Mouse (Mus musculus) splenic B cell, adult 2 months (primary cell): ENCODE measurements around the gene Zfp442.
"Not testable (repeated sequence)": the region's sequence is repeated elsewhere in the genome, so short reads cannot be mapped to it uniquely, and the experiment has no call there.

ENCODE experiments used
- DNase-seq: peaks from one replicate; pipeline ENCODE4 v3.0.0-alpha.2; 2011; ENCODE audit warnings: low read depth, low spot score
- H3K27me3 ChIP-seq: 2 replicates; pipeline ENCODE4 v1.6.1; 2012; ENCODE audit warnings: mild to moderate bottlenecking, low read length, moderate library complexity, mixed read lengths; ENCODE audit not compliant: control insufficient read depth, poor library complexity, insufficient read depth, severe bottlenecking
- H3K36me3 ChIP-seq: 2 replicates; pipeline ENCODE4 v1.6.1; 2012; ENCODE audit warnings: mild to moderate bottlenecking, low read length, moderate library complexity, mixed read lengths; ENCODE audit not compliant: control insufficient read depth, poor library complexity, insufficient read depth, severe bottlenecking

Gene Zfp442

DNA sequence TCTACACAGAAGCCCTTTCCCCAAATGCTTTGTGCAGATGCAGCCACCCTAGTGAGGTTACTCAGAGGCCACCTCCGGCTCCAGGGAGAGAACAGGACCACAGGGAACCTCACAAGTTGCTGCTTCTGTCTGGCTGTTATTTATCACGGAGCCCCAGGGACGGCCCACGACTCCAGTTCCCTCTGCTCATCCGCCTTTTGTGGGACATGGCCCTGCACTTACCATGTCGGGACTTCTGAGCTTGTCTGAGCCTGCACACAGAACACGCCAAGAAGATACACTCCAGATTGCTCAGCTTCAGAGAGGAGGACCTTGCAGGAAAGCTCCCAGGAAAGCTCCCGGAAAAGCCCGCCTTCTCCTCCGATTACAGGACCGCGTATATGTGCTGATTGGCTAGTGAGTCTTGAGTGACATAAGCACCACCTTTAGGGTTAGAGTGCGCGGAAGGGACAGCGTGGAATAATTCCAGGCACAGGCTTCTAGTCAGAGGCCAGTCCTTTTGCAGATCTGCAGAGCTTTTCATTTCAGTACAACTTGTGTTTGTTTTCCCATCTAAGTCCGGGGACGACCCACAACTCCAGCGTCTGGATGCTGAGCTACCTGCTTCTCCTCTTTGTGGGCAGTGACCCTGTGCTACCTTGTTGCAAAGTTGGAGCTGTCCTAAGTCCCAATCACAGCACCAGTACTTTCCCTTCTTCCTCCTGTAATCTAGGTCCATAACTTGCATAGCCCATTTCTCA lies at the start of gene Zfp442:
Zfp442 (minus strand) TSS at position 307 of the 740 bp plus-strand sequence.
- not testable (repeated sequence) for H3K36me3 ChIP-seq, H3K27me3 ChIP-seq
- peak; percentile 3 for DNase-seq

DNA sequence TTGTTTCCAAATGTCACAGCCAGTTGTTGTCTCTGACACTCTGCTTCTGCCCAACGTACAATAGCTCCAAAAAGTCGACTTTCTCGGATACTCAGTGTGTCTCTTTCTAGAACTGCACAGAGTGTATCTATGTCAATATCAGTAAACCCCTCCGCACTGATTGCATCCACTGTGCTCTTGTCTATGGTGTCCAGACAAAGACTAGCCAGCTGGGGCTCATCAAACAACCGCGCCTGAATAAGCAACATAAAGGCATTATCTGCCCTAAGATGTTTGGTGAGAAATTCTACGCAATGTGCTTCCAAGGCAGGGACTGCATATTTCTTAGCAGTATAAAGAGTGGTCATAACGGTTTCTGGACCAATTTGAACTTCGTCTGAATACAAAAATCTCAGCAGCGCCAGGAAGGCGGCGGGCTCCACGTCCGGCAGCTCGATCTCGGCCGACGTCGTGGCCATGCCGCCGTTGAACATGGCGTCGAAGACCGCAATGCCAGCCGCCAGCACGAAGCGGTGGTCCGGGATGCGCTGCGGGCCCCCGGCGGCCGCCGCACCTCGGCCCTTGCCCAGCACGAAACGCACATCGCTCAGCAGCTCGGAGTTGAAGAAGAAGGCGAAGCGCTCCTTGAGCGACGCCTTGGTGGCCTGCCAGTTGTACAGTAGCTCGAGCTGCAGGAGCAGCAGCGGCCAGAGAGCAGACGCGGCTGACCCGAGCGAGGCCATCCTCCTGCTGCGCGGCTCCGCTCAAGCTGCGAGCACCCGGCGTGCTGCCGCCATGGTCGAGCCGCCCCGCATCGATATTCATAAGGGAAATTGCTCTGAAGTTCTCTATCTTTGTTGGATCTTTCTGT lies 49.1 kb upstream of the Zfp442 start:
- not testable (repeated sequence) for H3K36me3 ChIP-seq, H3K27me3 ChIP-seq, DNase-seq

DNA sequence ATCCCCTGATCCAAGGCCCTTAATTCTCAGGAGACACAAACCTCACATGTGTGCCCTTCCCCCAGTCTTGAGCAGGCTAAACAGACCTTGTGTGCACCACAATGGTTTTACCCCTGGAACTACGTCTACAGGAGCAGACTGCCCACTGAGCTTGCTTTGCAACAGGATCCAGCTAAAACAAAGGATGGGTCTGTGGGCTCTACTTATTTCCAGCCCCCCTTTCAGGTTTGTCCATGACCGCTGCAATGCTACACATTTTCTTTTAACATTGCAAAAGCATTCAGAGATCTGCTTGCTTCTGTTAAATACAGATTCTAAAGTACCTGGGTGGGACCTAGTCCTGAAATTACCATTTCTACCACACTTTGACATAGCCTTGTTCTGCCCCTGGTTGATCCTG lies 41.7 kb upstream of the Zfp442 start:
- H3K36me3 ChIP-seq: no peaks in the 10 kb centered on the region
- no peak for DNase-seq
- H3K27me3 ChIP-seq: no peaks in the 10 kb centered on the region

DNA sequence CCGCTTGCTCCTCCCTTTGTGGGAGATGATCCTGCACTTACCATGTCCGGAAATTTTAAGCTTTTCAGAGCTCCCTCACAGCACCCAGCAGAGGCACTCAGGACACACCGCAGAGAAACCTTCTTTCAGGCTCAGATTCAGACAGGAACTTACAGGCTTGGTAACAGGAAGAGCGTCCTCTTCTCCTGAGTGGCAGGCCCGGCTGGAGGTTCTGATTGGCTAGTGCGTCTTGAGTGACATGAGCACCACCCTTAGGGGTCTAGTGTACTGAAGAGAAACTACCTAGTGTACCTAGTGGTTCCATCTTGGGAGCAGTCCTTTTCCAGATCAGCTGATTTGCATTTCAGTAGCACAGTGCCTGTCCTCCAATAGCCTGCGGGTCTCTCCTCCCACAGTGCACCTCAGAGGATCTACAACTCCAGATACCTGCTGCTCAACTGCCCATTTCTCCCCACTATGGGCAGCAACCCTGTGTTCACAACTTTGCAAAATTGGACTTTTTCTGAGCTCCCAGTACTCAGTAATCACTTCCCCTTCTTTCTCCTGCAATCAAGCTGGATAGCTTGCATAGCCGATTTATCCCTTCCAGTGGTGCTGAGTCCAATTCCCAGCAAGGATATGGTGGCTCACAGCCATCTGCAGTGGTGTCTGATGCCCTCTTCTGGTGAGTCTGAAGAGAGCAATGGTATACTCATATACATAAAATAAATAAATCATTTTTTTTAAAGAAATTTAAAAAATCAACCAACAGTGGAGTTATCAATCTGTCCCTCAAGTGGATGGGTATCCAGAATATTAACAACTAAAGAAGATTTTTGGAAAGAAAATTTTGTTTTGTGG lies 33.9 kb upstream of the Zfp442 start, which contains the start of gene Zfp345:
Zfp345 (minus strand) TSS at position 153 of the 840 bp plus-strand sequence.
- not testable (repeated sequence) for H3K36me3 ChIP-seq, H3K27me3 ChIP-seq
- peak; percentile 2 for DNase-seq

DNA sequence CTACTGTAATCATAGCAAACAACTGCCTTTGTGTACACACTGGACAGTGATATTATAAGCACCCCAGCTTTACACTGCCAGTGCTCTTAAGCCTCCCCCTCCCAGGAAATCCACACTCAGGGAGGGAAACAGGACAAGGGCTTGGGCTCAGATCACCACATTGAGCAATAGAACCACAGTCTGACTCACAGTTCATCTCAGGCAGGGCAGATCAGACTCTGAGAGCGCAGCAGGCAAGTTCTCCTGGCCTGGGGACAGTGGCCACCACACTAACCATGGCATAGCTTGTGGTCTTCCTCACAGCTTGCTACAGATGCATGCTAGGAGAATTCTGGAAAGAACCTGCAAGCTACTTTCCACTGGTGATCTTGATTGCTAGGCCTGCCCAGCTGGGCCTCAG lies 12.2 kb downstream of the Zfp442 start:
- DNase-seq, H3K27me3 ChIP-seq, H3K36me3 ChIP-seq: not testable (repeated sequence)

DNA sequence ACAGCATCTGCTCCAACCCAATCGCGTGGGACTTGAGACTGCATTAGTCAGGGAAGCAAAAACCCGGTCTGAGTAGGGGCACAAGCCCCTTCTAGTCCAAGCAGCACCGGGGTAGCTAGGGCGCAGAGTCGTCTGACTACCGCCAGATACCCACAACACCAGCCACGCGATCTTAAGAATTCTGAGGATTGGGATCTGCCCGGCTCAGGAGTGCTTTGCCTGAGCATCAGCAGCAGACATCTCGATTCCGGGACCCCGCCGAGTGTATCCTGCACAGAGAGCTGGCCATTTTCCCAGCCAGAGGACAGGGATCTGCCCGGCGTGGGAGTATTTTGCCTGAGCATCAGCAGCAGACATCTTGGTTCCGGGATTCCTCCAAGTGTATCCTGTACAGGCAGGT lies 39.1 kb downstream of the Zfp442 start:
- not testable (repeated sequence) for H3K36me3 ChIP-seq, H3K27me3 ChIP-seq, DNase-seq

DNA sequence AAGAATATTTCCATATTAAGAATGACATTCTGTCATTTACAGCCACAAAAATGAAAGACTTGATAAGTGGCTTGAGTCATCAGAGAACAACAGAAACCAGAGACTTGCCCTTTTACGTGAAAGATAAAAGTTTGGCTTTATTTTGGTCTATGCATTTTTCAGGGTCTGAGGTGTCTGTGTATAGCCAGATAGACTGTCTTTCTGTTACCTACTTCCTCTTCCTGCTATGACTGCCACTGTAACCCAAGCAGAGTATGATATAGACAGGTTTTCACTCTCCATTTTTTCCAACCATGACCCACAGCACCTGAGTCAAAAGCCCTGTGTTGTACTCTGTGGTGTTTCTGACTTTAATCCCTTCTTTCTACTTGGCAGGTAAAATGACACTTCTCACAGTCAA lies 61.1 kb downstream of the Zfp442 start:
- peak; percentile 32 for DNase-seq
- Histone ChIP-seq H3K27me3 (no peaks in the 10 kb centered on the region), H3K36me3 (no peaks in the 10 kb centered on the region)

DNA sequence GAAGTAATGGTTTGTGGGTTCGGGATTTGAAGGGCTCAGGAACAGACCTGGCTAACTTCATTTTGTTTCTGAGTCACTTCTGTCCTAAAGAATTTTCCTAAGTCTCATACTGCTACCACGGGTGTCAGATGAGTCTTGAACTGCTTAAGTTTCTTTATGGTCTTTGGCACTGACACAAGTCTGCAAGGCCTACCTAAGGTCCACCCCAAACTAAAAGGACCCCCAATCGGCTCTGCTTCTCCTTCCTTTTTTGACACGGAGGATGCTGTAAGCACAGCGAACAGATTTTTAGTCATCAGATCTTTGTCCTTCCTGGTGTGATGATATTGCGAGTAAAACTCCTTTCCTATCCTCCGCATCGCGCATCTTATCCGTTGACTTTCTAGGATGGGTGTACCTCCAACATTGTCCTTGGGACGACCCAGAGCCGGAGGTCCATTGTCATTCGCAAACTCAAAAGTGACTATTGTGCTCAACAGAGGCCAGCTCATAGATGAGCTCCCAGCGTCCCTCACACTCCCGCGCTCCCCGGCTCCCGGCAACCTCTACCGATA lies 65.7 kb downstream of the Zfp442 start:
- H3K27me3 ChIP-seq, DNase-seq, H3K36me3 ChIP-seq: not testable (repeated sequence)

DNA sequence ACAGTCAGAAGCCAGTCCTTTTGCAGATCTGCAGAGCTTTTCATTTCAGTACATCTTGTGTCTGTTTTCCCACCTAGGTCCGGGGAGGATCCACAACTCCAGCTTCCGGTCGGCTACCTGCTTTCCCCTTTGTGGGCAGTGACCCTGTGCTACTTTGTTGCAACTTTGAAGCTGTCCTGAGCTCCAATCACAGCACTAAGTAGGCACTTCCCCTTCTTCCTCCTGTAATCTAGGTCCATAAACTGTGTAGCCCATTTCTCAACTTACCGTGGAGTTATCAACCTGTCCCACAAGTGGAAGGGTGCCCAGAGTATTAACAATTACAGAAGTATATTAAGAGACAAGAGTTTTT lies 88.4 kb downstream of the Zfp442 start:
- Histone ChIP-seq H3K27me3 (no peaks in the 10 kb centered on the region), H3K36me3 (no peaks in the 10 kb centered on the region)
- DNase-seq: no peak

DNA sequence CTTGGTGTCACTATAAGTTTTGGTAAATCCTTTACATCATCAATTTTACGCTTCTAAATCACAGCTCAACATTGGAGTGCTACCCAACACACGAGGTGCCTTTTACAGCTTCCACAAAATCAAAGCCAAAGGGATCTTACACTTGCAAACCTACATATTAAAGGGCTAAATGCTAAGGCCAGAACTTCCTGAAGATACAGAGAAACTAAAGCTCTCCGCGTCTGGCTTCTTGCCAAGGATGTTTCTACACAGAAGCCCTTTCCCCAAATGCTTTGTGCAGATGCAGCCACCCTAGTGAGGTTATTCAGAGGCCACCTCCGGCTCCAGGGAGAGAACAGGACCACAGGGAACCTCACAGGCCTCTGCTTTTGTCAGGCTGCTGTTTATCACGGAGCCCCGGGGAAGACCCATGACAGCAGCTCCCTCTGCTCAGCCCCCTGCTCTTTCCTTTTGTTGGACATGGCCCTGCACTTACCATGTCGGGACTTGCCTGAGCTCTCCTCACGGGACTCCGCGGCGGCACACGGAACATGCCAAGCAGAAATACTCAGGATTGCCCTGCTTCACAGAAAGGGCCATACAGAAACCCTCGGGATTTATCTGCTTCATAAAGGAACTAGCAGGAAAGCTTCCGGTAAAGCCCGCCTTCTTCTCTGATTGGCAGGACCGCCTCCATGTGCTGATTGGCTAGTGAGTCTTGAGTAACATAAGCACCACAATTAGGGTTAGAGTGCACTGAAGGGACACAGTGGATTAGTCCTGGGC lies 89.0 kb downstream of the Zfp442 start, which contains the start of gene 3300002I08Rik:
3300002I08Rik (minus strand) TSS at position 653 of the 765 bp plus-strand sequence.
- peak; percentile 74 for DNase-seq
- H3K36me3 ChIP-seq, H3K27me3 ChIP-seq: not testable (repeated sequence)
